Mouse (Mus musculus) testis, adult 2 months (tissue): ENCODE results near the gene Rab22a.

ENCODE experiments used
- CTCF ChIP-seq: fragments of 200-500 bp; IDR thresholded peaks from 2 replicates; pipeline ENCODE4 v1.5.1; 2012; ENCODE audit warnings: low read depth, mild to moderate bottlenecking, inconsistent platforms, low read length, moderate library complexity; ENCODE audit not compliant: control insufficient read depth, insufficient read depth, insufficient replicate concordance
- POLR2A ChIP-seq: fragments of 200-500 bp; IDR thresholded peaks from 2 replicates; pipeline ENCODE4 v1.6.1; 2012; ENCODE audit warnings: low read depth, mild to moderate bottlenecking, inconsistent platforms, low read length, moderate library complexity; ENCODE audit not compliant: control insufficient read depth

DNA sequence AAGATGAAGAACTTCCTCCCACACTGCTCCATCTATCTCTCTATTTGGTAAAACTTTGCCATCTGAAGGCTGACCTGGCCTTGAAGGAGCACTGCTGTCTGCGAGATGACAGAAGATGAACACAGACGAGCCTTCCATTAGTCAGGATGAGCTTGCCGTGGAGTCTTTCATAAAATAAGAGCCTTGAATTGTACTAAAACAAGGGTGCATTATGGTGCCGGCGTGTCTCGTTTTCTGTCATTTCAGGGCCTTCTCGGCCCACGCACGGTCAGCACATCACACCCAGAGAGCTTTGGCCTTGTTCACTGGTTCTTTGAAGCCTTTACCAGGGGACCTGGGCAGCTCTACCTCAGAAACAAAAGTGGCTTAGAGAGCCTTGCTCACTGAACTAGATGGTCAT is 83.2 kb downstream of the Rab22a start:
- no peak for TF ChIP-seq POLR2A
- TF ChIP-seq CTCF: no peak
